In the genomic region with DNA sequence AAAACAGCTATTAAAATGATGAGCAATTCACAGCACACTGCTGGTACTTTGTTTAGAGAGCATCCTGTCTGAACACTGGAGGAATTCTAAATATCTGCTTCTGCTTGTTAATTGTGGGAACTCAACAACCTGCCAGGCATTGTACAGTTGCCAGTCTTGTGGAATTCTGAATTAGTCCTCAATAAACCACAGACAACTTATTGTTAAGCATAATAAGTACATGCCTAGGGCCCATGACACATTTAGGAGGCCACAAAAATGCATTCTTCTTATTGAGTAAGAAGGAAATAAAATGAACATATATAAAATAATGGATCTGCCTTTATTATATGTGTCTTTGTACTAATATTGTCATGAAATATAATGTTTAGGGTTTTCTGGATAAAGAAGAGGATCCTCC, we compare ENCODE assay signal across 33 mouse cellular contexts. TPM values are rescaled to one million over a fixed set of nuclear protein-coding genes. Genes with fewer than 3 reads are reported as not detected.
"Had no signal": no experiment of that assay in that cellular context is flagged by ENCODE, and none has a peak within 500 bp of the region (broad histone marks: within the 10 kb centered on the region; RNA-seq: fewer than 3 reads in every experiment).

No protein-coding gene starts in this region.

- H3K4me1 ChIP-seq: heart, embryonic 13.5 days; heart, embryonic 15.5 days; hindbrain, embryonic 12.5 days; intestine, embryonic 15.5 days; limb, embryonic 10.5 days; limb, embryonic 12.5 days; liver, embryonic 13.5 days; liver, embryonic 15.5 days had no signal

- H3K9me3 ChIP-seq: heart, embryonic 13.5 days; heart, embryonic 15.5 days; hindbrain, embryonic 12.5 days; intestine, embryonic 15.5 days; limb, embryonic 10.5 days; limb, embryonic 12.5 days; liver, embryonic 13.5 days; liver, embryonic 15.5 days had no signal

- H3K27ac ChIP-seq: heart, adult 2 months; heart, embryonic 13.5 days; heart, embryonic 15.5 days; hindbrain, embryonic 12.5 days; hindbrain, embryonic 14.5 days; intestine, embryonic 15.5 days; limb, embryonic 10.5 days; limb, embryonic 12.5 days; liver, embryonic 13.5 days; liver, embryonic 15.5 days had no signal

- H3K27me3 ChIP-seq: heart, embryonic 13.5 days; heart, embryonic 15.5 days; hindbrain, embryonic 12.5 days; intestine, embryonic 15.5 days; limb, embryonic 12.5 days; liver, embryonic 13.5 days; liver, embryonic 15.5 days had no signal

- DNase-seq: gastrocnemius, postnatal 14 days; gastrocnemius, postnatal 36 days; heart, adult 11 months; heart, adult 2 months; heart, postnatal 14 days; heart, postnatal 36 days; kidney, adult 18-20 months; kidney, adult 8-10 months; kidney, postnatal 10 days; kidney, postnatal 36 days; layer of hippocampus, adult 9-11 months; layer of hippocampus, postnatal 36 days; liver; liver, embryonic 13.5 days had no signal

- H3K4me3 ChIP-seq: heart, adult 2 months; heart, embryonic 13.5 days; heart, embryonic 15.5 days; hindbrain, embryonic 12.5 days; intestine, embryonic 15.5 days; limb, embryonic 10.5 days; limb, embryonic 12.5 days; liver, embryonic 13.5 days; liver, embryonic 15.5 days had no signal

- H3K36me3 ChIP-seq: heart, embryonic 13.5 days; heart, embryonic 15.5 days; hindbrain, embryonic 12.5 days; intestine, embryonic 15.5 days; limb, embryonic 10.5 days; limb, embryonic 12.5 days; liver, embryonic 13.5 days; liver, embryonic 15.5 days had no signal

RNA-seq across cellular contexts. Expression of a gene that starts 35.1 kb away (rescaled TPM):
- total RNA-seq: gastrocnemius, adult 18-20 months; gastrocnemius, adult 8-10 months; gastrocnemius, postnatal 14 days; gastrocnemius, postnatal 36 days; heart, adult 2 months; heart, postnatal 14 days; heart, postnatal 36 days; hematopoietic stem cell, adult 5-6 weeks had no signal
- polyA plus RNA-seq: gonadal fat pad, adult 2 months; heart, adult 2 months; heart, embryonic 11.5 days; heart, embryonic 13.5 days; heart, embryonic 15.5 days; heart, postnatal 0 days; inflammation-experienced regulatory T-cells, adult 6 months; intestine, postnatal 0 days; large intestine, adult 2 months; limb, embryonic 10.5 days; limb, embryonic 12.5 days; limb, embryonic 14.5 days; liver, embryonic 11.5 days; liver, embryonic 13.5 days; liver, embryonic 15.5 days had no signal
